Mouse (Mus musculus) liver, adult 2 months (tissue): ENCODE data around the gene Pidd1.

ENCODE experiments used
- CTCF ChIP-seq: fragments of 200-500 bp; IDR thresholded peaks from 2 replicates; pipeline ENCODE4 v1.5.1; 2011; ENCODE audit warnings: low read depth, low read length, control low read depth
- POLR2A ChIP-seq: fragments of 200-500 bp; IDR thresholded peaks from 2 replicates; pipeline ENCODE4 v1.6.1; 2011; ENCODE audit warnings: low read length, control low read depth; ENCODE audit not compliant: insufficient read depth; ENCODE audit errors: extremely low read depth

DNA sequence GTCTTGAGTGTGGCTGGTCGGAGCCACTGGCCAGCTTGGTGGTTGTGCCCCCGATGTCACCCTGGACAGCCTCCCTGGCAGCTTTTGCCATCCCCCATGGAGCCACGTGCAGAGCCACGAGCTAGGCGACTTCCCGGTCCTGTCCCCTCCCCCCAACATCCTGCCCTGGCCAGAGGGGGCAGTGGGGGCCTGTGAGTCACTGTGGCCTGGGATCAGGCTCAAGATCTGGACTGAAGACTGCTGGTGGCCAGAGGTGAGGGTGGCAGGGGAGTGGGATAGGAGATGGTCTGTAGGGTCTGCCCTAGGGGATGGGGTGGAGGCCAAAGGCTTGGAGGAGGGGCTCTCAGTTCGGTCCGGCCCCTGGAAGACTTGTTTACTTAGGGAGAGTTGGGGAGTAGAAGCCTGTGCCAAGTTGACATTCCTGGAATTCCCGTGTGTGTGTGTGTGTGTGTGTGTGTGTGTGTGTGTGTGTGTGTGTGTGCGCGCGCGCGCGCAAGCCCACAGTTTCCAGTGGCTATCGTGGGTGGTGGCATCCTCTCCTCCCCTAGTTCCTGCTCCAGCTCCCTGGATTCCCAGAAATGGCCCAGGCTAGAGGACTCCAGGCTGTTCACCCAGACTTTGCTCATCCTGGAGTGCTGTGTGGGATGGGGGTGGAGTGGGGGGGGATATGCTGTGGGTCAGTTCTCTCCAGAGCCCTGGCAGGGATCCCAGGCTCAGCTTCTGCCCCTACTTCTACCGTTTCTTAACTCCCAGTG, 32.6 kb upstream of the Pidd1 start:
- peak; percentile 62 for TF ChIP-seq POLR2A
- TF ChIP-seq CTCF, result peak; percentile 24; the same call in 1 of the 2 replicates
